Mouse (Mus musculus) forebrain, embryonic 12.5 days (tissue): ENCODE data around the gene 6820408C15Rik. TPM values are rescaled to one million over a fixed set of nuclear protein-coding genes. Genes with fewer than 3 reads are reported as not detected.

Experiments used
- ATAC-seq: fragments of 200-750 bp; cut with Nextera tagmentation; 2 replicates; pipeline ENCODE4 v1.8.0; 2017; ENCODE audit warnings: moderate TSS enrichment; ENCODE audit not compliant: low FRiP score
- H3K27ac ChIP-seq: fragments of 300-500 bp; sonication (generic); 2 replicates; pipeline ENCODE4 v1.5.1; 2016; ENCODE audit warnings: mild to moderate bottlenecking
- H3K27me3 ChIP-seq: fragments of 300-500 bp; sonication (generic); 2 replicates; pipeline ENCODE4 v1.6.1; 2016; ENCODE audit warnings: mild to moderate bottlenecking
- H3K36me3 ChIP-seq: fragments of 300-500 bp; sonication (generic); replicated peaks from 2 replicates; pipeline ENCODE4 v1.6.1; 2016; ENCODE audit warnings: mild to moderate bottlenecking
- H3K4me1 ChIP-seq: fragments of 300-500 bp; sonication (generic); 2 replicates; pipeline ENCODE4 v1.6.1; 2016
- H3K4me2 ChIP-seq: fragments of 300-500 bp; sonication (generic); 2 replicates; pipeline ENCODE4 v1.6.1; 2016; ENCODE audit warnings: mild to moderate bottlenecking, moderate library complexity
- H3K4me3 ChIP-seq: fragments of 300-500 bp; sonication (generic); replicated peaks from 2 replicates; pipeline ENCODE4 v1.5.1; 2016; ENCODE audit warnings: mild to moderate bottlenecking
- H3K9ac ChIP-seq: fragments of 300-500 bp; sonication (generic); 2 replicates; pipeline ENCODE4 v1.6.1; 2016; ENCODE audit warnings: mild to moderate bottlenecking
- H3K9me3 ChIP-seq: fragments of 300-500 bp; sonication (generic); 2 replicates; pipeline ENCODE4 v1.6.1; 2016
- WGBS: fragments of 180-500 bp; shearing (Covaris S2); methylation state at CpG from one replicate; pipeline ENCODE4 v1.1.7; 2016; 5-methylcytosine and 5-hydroxymethylcytosine counted together
- polyA plus RNA-seq: library from polyadenylated mRNA; unstranded; fragments of >200 nt; fragmentation: Nextera tagmentation; extraction: Ambion mirVana; gene quantifications from 2 replicates; pipeline ENCODE4 v1.2.1, GENCODE M21; 2016

Gene 6820408C15Rik
- polyA plus RNA-seq: 1.2 and 1.7 TPM in 2 replicates

DNA sequence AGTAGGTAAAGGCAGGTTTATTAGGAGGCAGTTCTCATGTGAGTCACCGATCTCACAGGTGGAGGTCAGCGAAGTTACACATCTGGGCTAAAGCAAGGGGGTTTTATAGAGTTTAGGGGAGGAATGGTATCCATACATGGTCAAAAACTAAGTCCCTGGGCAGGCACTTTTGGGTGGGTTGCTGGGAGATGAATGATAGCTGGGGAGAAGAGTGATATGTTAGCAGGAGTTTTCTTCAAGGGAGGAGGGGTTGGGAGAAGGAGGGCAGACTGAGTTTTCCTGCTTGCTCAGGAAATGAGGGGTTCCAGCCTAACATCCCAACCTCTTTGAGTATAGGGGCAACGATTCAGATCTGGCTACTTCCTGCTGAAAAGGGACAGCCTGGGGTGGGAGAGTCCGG lies at the start of gene 6820408C15Rik:
Gene 6820408C15Rik (plus strand): TSS at position 301 of the 400 bp plus-strand sequence.
- WGBS: 30% methylated on average over 4 of the region's 4 CpGs
- Histone ChIP-seq H3K9me3 (peaks cover 4% of the 10 kb centered on the region; the same call in 1 of the 2 replicates), H3K9ac (peak within 1 kb of the TSS; percentile 98), H3K4me1 (peaks cover 32% of the 10 kb centered on the region), H3K4me3 (peak within 1 kb of the TSS; percentile 95), H3K27ac (peak within 1 kb of the TSS; percentile 96), H3K36me3 (no peaks in the 10 kb centered on the region; the same call in 1 of the 2 replicates), H3K27me3 (no peaks in the 10 kb centered on the region), H3K4me2 (peak within 1 kb of the TSS; percentile 87)
- ATAC-seq: no peak

DNA sequence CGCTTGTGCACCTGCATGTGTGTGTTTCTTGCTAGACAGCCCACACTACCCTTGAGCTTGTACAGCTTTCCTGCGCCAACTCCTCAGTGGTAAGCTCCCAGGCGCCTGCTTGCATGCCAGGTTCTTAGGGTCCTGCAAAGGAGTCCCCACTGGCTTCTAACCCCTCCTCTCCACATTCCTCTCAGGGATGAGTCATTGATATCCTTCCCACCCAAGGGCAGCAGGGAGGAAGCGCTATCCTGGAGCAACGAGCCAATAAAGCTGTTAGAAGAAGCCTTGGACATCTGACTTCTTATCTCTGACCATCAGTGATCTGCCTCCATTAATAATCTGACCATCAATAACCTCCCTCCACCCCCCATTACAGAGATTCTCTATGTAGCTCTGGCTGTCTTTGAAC lies 47.5 kb upstream of the 6820408C15Rik start:
- H3K27ac ChIP-seq: no peak overlapping the region
- H3K9ac ChIP-seq: no peak overlapping the region
- WGBS: 86% methylated on average over 5 of the region's 5 CpGs
- H3K4me3 ChIP-seq: no peak overlapping the region
- no peaks in the 10 kb centered on the region for H3K36me3 ChIP-seq
- ATAC-seq: no peak
- no peaks in the 10 kb centered on the region for H3K9me3 ChIP-seq
- H3K27me3 ChIP-seq: 0 out of 2 replicates have a peak, but pooled peaks cover 5% of the 10 kb centered on the region
- H3K4me2 ChIP-seq: no peak overlapping the region
- peaks cover 5% of the 10 kb centered on the region; the same call in 1 of the 2 replicates for H3K4me1 ChIP-seq

- H3K27me3 ChIP-seq: 0 out of 2 replicates have a peak, but pooled peaks cover 5% of the 10 kb centered on the region
- no peak overlapping the region for H3K9ac ChIP-seq
- H3K4me3 ChIP-seq: no peak overlapping the region
- 28% methylated on average over 14 of the region's 14 CpGs for WGBS
- ATAC-seq: peak; percentile 44; the same call in 1 of the 2 replicates
- H3K4me2 ChIP-seq: peak overlapping the region; percentile 31; the same call in 1 of the 2 replicates
- H3K36me3 ChIP-seq: no peaks in the 10 kb centered on the region
- H3K9me3 ChIP-seq: no peaks in the 10 kb centered on the region
- peaks cover 4% of the 10 kb centered on the region; the same call in 1 of the 2 replicates for H3K4me1 ChIP-seq
- H3K27ac ChIP-seq: no peak overlapping the region
Observed at GRCm38 (mm10) chr2:152368532-152369140, 46.8 kb upstream of the 6820408C15Rik start.

DNA sequence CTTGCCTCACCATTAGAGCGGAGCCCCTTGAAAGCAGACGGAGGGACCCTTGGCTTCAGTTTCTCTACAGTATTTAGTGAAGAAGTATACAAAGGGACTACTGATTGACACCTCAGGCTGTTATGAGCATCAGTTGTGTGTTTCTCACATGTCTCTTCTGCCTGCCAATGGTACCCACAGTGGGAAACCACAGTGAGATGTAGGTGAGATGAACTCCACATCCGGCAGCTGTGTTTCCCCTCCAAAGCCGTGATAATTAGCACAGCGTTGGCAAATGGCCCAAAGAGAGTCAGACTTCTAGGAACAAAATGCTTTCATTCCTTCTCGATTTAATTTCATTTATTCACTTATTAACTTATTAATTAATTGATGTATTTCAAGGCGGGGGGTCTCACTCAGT lies 43.3 kb upstream of the 6820408C15Rik start:
- 72% methylated on average over 7 of the region's 7 CpGs for WGBS
- peaks cover 13% of the 10 kb centered on the region; the same call in 1 of the 2 replicates for H3K27me3 ChIP-seq
- ATAC-seq: no peak

GRCm38 (mm10) chr2:152372661-152373060 lies 42.7 kb upstream of the 6820408C15Rik start:
- Histone ChIP-seq H3K4me2 (no peak overlapping the region), H3K27ac (no peak overlapping the region), H3K27me3 (peaks cover 13% of the 10 kb centered on the region; the same call in 1 of the 2 replicates), H3K4me1 (peaks cover 27% of the 10 kb centered on the region), H3K36me3 (no peaks in the 10 kb centered on the region), H3K9ac (no peak overlapping the region), H3K9me3 (no peaks in the 10 kb centered on the region), H3K4me3 (no peak overlapping the region)
- WGBS: 71% methylated on average over 4 of the region's 4 CpGs
- no peak for ATAC-seq

More for the DNA sequence above, 43.3 kb upstream of the 6820408C15Rik start:
- no peak overlapping the region for H3K9ac ChIP-seq
- H3K27ac ChIP-seq: no peak overlapping the region
- peaks cover 27% of the 10 kb centered on the region for H3K4me1 ChIP-seq
- no peak overlapping the region for H3K4me3 ChIP-seq
- no peak overlapping the region for H3K4me2 ChIP-seq
- no peaks in the 10 kb centered on the region for H3K36me3 ChIP-seq
- no peaks in the 10 kb centered on the region for H3K9me3 ChIP-seq

DNA sequence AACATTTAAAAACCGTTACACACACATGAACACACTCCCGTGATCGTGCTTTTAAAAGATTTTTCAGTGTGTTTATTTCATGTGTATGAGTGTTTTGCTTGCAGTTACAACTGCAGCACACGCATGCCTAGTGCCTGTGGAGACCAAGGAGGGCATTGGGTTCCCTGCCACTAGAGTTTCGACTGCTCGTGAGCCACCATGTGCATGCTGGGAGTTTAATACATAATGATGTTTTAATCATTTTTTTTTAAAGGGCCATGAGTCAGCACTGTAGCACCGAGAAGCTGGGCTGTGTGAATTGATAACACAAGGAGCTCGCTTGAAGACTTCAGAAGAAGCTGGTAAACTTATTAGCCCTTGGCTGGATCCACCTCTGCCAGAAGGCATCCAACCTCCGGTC lies 41.8 kb upstream of the 6820408C15Rik start:
- peaks cover 7% of the 10 kb centered on the region; the same call in 1 of the 2 replicates for H3K27me3 ChIP-seq
- no peak overlapping the region for H3K4me2 ChIP-seq
- ATAC-seq: no peak
- H3K4me3 ChIP-seq: no peak overlapping the region
- no peak overlapping the region for H3K27ac ChIP-seq
- H3K36me3 ChIP-seq: no peaks in the 10 kb centered on the region
- 83% methylated on average over 9 of the region's 9 CpGs for WGBS
- H3K9me3 ChIP-seq: no peaks in the 10 kb centered on the region
- H3K9ac ChIP-seq: no peak overlapping the region
- H3K4me1 ChIP-seq: peaks cover 27% of the 10 kb centered on the region

GRCm38 (mm10) chr2:152375652-152376344 lies 39.6 kb upstream of the 6820408C15Rik start:
- no peaks in the 10 kb centered on the region for H3K36me3 ChIP-seq
- peaks cover 27% of the 10 kb centered on the region for H3K4me1 ChIP-seq
- peaks cover 7% of the 10 kb centered on the region; the same call in 1 of the 2 replicates for H3K27me3 ChIP-seq
- no peaks in the 10 kb centered on the region for H3K9me3 ChIP-seq
- H3K27ac ChIP-seq: peak overlapping the region; percentile 81
- peak overlapping the region; percentile 31 for H3K4me3 ChIP-seq
- WGBS: 1% methylated on average over 21 of the region's 21 CpGs
- H3K9ac ChIP-seq: peak overlapping the region; percentile 51
- H3K4me2 ChIP-seq: peak overlapping the region; percentile 51
- peak; percentile 92 for ATAC-seq

- Histone ChIP-seq H3K27me3 (peaks cover 7% of the 10 kb centered on the region; the same call in 1 of the 2 replicates), H3K36me3 (no peaks in the 10 kb centered on the region), H3K9me3 (no peaks in the 10 kb centered on the region), H3K4me2 (peak within 1 kb of the TSS; percentile 51), H3K9ac (peak within 1 kb of the TSS; percentile 51), H3K27ac (peak within 1 kb of the TSS; percentile 81), H3K4me3 (peak within 1 kb of the TSS; percentile 31), H3K4me1 (peaks cover 27% of the 10 kb centered on the region)
- peak; percentile 80 for ATAC-seq
- WGBS: 2% methylated on average over 16 of the region's 16 CpGs
Observed at GRCm38 (mm10) chr2:152376345-152376741, 39.0 kb upstream of the 6820408C15Rik start, which contains the start of gene Nrsn2. Gene Nrsn2, minus strand, starts transcription at chr2:152376638.

GRCm38 (mm10) chr2:152384191-152384590 lies 31.2 kb upstream of the 6820408C15Rik start:
- no peak overlapping the region for H3K4me2 ChIP-seq
- 87% methylated on average over 4 of the region's 4 CpGs for WGBS
- H3K27ac ChIP-seq: no peak overlapping the region
- H3K4me3 ChIP-seq: no peak overlapping the region
- no peaks in the 10 kb centered on the region for H3K27me3 ChIP-seq
- no peaks in the 10 kb centered on the region for H3K36me3 ChIP-seq
- no peak overlapping the region for H3K9ac ChIP-seq
- H3K4me1 ChIP-seq: no peaks in the 10 kb centered on the region
- H3K9me3 ChIP-seq: no peaks in the 10 kb centered on the region
- no peak for ATAC-seq

- no peak for ATAC-seq
- Histone ChIP-seq H3K36me3 (peaks cover 7% of the 10 kb centered on the region), H3K4me3 (no peak overlapping the region), H3K4me2 (no peak overlapping the region), H3K9me3 (no peaks in the 10 kb centered on the region), H3K4me1 (peaks cover 31% of the 10 kb centered on the region), H3K9ac (no peak overlapping the region), H3K27ac (no peak overlapping the region), H3K27me3 (no peaks in the 10 kb centered on the region)
- 19% methylated on average over 3 of the region's 3 CpGs for WGBS
Observed at GRCm38 (mm10) chr2:152392786-152393185, 22.6 kb upstream of the 6820408C15Rik start.

GRCm38 (mm10) chr2:152393225-152394017 lies 22.0 kb upstream of the 6820408C15Rik start:
- H3K4me2 ChIP-seq: peak overlapping the region; percentile 66
- no peak overlapping the region for H3K9ac ChIP-seq
- H3K27ac ChIP-seq: 0 out of 2 replicates have a peak overlapping the region, but pooled peaks have one; percentile 31

More at GRCm38 (mm10) chr2:152393225-152394017, 22.0 kb upstream of the 6820408C15Rik start:
- no peak for ATAC-seq
- Histone ChIP-seq H3K4me1 (peaks cover 31% of the 10 kb centered on the region), H3K4me3 (peak overlapping the region; percentile 90; the same call in 1 of the 2 replicates), H3K27me3 (no peaks in the 10 kb centered on the region), H3K36me3 (peaks cover 7% of the 10 kb centered on the region), H3K9me3 (no peaks in the 10 kb centered on the region)
- 53% methylated on average over 9 of the region's 9 CpGs for WGBS
